Mouse (Mus musculus): Measurements from ENCODE around the gene Surf1.
A peak's percentile ranks its signal among the peaks of the same experiment; 100 is the strongest.

Surf1 gene

GRCm38 (mm10) chr2:26915927-26916728, at the start of gene Surf1, which contains the start of gene Surf2:
Surf1 (minus strand) TSS chr2:26916530.
Surf2 (plus strand) TSS chr2:26916367.
- peak; percentile 83 for DNase-seq

DNA sequence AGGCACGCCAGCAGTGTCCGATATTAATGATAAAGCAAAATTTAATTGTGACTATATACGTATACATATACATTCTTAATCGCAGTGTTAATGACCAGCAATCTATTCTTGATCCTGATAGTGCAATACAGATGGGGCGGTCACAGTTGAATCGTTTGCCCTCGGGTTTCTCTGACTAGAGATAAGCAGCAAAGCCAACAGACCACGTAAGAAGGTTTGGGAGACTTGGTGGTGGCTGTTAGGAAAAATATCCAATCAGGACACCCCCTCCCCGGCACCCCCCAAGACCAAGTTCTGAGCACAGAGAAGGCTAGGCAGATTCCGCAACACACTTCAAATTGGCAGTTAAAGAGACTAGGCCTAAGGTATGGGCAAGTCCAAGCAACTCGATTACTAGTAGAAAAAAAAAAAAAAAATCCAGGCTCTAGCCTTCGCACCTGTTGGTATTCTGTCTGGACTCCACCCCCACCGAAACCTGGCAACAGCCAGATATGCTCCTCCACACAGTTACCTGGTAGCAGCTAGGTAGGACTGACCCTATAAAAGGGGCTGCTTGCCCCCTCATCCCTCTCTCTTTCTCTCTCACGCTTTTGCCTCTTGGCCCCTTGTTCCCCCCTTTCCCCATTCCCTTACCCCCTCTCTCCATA, 48.5 kb upstream of the Surf1 start:
- no peak for DNase-seq

DNA sequence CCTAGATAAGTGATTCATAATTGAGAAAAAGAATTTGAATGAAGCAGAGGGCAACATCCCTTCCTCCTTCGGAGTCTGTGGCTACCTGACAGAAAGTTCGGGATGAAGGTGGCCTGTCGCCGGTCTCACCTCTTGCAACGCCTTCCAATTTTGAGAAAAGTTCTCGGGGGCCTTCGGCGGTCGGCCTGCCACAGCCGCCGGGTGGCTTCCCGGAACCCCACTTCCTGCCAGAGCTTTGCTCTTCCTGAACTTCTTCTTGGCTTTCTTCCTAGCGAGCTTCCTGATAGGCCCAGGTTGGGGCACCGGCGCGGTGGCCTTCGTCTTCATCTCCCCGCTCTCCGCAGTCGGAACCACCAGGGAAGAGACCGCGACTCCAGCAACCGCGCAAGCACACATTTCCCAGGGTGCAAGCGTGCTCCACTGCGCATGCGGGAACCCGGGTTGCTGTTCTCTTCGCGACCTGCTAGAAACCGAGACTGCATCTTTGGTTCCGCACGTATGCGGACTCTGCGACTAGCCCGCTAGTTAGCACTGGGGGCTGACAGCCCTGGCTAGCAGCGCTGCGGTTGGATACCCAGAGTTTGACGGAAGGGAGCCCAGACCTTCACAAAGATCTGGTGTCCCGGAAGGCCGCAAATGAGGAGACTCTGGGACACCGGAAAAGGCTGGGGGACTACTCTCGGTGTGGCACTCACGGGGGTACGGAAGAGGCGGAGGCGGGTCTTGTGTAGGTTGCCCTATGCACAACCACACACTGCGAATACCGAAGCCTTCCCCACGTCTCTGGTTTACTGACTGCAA, 47.8 kb upstream of the Surf1 start, which contains the start of gene Rexo4:
Gene Rexo4 (minus strand): TSS at position 464 of the 801 bp plus-strand sequence.
- peak; percentile 95 for DNase-seq

DNA sequence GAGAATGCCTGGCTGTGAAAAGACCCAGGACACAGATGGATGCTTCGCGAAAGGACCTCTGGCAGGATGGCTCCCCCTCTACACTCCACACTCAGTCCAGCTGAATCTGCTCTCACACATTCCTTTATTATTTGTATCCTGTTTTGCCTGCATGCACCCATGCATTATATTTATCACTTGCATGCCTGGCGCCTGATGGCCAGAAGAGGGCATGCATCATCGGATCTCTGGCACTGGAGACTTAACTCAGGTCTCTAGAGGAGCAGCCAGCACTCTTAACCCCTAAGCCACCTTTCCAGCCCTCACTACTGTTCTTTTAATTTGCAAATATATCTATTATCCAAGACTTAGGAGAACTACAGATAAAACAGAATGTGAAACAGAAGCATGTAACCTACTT, 44.4 kb upstream of the Surf1 start:
- no peak for DNase-seq

GRCm38 (mm10) chr2:26957488-26957859, 41.1 kb upstream of the Surf1 start:
- DNase-seq = no peak

DNA sequence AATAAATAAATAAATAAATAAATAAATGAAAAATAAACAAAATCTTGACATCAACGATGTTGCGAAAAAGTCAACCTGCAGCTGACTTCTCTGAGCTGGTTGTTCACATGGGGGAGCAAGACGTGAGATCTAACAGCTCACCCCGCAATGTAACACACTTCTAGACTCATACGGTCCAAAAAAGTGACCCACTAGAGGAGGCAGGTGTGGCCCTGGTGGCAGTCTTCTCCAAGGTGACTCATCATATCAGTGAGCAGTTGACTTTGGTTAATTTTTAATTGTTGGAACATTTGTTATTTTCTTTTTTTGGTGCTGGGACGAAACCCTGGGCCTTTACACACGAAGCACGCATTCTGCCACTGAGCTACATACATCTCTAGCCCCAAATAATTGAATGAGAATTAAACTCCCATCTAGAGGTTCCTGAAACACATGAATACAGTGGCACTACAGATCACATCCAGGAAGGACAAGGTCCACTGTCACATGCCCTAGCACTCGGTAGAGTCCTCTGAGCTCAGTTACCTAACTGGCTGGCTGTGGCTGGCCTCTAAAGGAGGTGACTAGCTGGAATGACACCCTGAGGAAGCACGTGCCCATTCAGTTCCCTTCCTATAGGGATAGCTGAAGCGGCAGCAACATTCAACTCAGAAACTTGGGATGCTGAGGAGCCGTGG, 40.6 kb upstream of the Surf1 start:
- no peak for DNase-seq

DNA sequence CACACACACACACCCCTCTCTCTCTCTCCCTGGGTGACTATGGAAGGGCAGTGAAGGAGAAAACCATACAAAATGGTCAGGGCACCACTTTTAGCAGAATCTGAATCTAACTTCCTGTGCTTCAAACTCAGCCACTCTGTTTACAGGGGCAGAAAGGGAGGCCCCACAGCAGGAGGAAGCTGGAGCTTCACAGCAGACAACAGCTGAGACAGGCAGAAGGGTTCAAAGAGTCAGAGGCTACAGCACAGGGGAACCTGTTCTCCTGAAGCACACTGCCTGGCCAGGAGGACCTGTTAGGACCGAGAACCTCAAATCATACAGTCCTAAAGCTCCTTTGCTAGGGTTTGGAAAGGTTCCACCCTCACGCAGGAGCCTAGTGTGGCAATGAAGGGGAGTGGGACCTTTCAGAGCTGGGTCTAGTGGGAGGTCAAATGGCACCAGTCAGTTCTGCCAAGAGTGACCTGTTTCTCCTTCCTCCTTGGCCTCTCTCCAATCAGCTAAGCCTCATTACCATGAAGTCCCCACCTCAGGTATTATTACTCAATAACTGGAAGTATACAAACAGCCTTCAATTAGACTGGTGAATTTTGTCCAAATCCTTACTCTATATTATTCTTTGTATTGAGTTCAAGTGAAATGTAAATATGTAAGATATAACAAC, 38.5 kb upstream of the Surf1 start:
- DNase-seq = no peak

DNA sequence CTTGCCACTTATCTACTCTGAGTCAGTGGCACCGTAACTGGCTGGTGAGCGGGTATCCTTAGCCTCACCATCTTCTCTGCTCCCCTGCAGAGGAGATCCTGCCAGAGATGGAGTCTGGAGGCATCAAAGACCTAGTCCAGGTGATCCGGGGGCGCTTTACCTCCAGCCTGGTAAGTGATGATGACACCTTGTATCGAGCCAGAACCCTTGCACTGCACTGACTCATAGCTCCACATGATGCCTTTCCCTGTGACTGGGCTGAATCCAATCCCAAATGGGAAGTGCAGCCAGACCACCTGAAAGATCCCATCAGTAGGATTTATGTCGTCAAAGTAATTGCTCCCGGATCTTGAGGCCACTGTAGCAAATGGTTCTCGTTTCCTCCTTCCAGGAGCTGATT, 36.5 kb upstream of the Surf1 start:
- DNase-seq = no peak

GRCm38 (mm10) chr2:26952193-26952592, 35.9 kb upstream of the Surf1 start:
- DNase-seq = no peak

DNA sequence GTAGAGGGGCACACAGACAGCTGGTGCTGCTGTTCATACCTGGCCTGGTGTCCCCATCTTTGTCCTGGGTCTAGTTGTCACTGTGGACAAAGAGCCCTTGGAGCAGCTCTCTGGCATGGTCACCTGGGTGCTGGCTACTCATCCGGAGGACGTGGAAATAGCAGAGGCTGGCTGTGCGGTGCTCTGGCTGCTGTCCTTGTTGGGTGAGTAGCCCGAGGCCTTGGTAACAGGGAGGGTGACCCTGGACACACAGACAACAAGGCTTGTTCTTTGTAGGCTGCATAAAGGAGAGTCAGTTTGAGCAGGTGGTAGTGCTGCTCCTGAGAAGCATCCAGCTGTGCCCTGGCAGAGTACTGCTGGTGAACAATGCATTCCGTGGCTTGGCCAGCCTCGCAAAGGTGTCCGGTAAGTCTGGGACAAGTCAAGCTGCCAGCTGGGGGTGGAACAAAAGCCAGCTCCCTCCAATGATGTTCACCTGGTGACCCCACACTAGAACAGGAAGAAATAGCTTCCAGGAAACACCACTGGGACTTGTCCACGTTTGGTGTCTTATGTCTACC, 35.1 kb upstream of the Surf1 start:
- no peak for DNase-seq

DNA sequence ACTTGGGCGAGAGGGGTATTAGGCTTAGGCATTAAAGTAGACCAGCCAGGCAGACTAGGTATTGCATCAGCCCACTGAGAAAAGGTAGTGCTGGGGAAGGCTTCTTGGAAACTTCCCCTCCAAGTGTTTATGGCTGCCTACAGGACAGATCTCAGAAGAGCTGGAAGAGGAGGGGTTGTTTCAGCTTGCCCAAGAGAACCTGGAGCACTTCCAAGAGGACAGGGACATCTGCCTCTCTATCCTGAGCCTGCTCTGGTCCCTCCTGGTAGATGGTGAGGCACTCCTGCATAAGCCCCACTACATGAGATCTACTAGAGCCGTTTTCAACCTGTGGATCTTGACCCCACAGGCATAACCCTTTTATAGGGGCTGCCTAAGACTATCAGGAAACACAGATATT, 34.1 kb upstream of the Surf1 start:
- peak; percentile 58 for DNase-seq

DNA sequence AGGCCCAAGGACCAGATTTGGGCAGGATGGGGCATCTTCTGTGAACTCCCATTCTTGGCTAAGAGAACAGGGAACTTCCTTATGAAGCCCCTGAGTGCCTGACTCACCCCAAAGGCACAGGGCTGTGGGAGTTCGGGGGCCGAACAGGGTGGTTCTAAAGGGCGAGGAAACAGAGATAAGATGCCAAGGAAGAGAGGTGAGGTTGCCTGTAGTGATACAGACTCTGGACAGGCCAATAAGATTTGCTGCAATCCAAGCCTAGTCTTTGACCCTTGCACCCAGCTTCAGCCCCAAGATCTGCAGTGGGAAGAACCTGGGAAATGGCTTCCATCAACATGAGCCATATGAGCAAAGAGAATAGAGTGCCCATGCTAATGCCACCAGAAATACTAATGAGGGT, 26.9 kb upstream of the Surf1 start:
- no peak for DNase-seq

DNA sequence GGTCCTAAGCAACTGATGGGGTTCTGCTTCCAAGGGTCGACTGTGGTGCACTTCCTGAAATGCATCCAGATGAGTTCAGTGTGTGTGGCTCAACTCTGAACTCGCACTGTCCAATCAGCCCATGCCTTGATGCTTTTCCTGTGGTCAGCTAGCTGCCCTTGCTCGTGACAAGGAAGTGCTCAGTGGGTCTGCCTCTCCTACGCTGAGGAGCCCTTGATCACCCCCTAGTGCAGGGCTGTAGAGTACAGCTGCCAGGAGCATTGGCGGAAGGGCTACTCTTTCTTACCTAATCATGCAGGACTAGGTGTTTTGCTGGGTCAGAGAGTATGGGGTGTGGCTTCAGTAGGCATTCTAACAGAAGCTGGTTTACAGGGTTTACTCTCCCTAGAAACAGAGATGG, 25.2 kb upstream of the Surf1 start:
- DNase-seq = no peak

DNA sequence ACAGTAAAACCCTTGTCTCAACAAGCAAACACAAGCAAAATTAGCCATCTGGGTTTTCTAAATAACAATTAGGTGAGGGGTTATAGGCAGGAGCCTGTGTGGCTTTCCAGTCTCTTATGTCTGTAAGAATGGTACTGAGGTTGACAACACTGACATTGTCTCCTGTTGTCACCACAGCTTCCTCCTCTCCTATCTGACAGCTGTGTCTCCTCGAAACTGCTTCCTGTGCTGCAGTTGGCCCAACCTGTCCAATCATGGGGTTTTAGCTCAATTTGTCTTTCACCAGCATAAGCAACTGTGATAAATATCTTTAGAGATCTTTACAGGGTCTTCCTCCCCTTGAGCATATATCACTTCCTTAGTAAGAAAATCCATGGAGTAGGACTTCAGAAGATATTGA, 20.1 kb upstream of the Surf1 start:
- no peak for DNase-seq

DNA sequence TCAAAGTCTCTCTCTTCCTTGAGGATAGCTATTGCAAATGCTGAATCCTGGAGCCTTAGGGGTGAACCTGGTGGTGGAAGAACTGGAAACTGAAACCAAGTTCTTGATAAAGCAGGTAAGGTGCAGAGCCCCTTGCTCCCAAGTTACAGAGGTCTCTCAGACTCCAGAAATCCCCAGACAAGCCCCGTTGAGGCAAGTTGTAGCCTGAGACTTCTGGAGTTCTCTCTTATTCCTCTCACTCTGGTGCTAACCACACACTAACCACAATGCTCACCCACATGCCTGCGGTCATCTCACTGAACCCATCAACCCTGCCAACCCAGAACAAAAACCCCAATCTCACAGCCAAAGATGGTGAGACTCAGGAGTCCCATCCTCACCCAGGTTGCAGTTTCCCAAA, 19.0 kb upstream of the Surf1 start:
- DNase-seq = no peak

GRCm38 (mm10) chr2:26933304-26934055, 17.1 kb upstream of the Surf1 start, which contains the start of the genes Surf4 and Stkld1:
Surf4 (minus strand) TSS chr2:26933928.
Stkld1 (plus strand) TSS chr2:26934047.
- peak; percentile 89 for DNase-seq

GRCm38 (mm10) chr2:26932473-26933303, 16.4 kb upstream of the Surf1 start:
- DNase-seq = peak; percentile 62

- DNase-seq = peak; percentile 84
These were observed 14.1 kb upstream of the Surf1 start for GRCm38 (mm10) chr2:26930390-26930789.

DNA sequence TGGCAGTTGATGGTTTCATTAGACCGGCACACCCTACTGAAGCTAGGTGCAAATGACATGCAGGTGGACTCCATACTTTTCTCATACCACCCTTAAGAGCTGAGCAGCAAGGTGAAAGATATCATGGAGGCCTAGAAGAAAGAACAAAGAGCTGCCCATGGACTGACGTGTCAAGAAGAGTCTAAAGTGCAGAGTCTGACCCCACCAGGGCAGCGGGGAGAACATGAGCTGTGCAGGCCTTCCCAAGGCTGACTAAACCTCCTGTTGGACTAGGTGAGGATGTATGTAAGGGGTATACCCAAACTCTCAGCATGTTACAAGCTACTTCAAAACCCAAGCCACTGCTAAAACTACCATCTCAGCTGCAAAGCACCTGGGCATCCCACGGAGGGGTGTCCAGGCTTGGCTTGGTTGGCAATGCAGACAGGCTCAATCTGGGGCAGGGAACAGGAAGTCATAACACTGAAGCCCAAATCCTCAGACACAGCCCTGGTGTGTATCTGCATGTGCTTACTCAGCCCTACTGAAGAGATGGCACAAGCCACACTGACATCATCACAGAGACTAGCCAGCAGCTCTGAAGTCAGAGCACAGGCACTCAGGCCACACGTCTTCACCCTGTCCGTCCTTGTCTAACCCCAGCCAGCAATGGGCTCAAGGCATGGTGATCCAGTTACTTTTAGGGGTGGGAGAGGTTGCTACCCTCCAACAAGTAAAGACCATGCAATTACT, 11.6 kb upstream of the Surf1 start:
- no peak for DNase-seq

GRCm38 (mm10) chr2:26921784-26922183, 5.5 kb upstream of the Surf1 start:
- DNase-seq = no peak

All from cerebellum, adult 9-10 months (tissue).